Mouse (Mus musculus) kidney, embryonic 15.5 days (tissue): ENCODE measurements around the gene Acat2. TPM values are rescaled to one million over a fixed set of nuclear protein-coding genes. Genes with fewer than 3 reads are reported as not detected.
"Not testable (repeated sequence)": the region's sequence is repeated elsewhere in the genome, so short reads cannot be mapped to it uniquely, and the experiment has no call there.

Experiments
- ATAC-seq: fragments of 200-750 bp; cut with Nextera tagmentation; replicated peaks from 2 replicates; pipeline ENCODE4 v1.8.0; 2017; ENCODE audit warnings: moderate TSS enrichment; ENCODE audit not compliant: low FRiP score
- H3K27ac ChIP-seq: fragments of 300-500 bp; sonication (generic); 2 replicates; pipeline ENCODE4 v1.5.1; 2015; ENCODE audit warnings: mild to moderate bottlenecking, inconsistent platforms
- H3K27me3 ChIP-seq: fragments of 300-500 bp; sonication (generic); 2 replicates; pipeline ENCODE4 v1.6.1; 2015; ENCODE audit warnings: inconsistent platforms
- H3K36me3 ChIP-seq: fragments of 300-500 bp; sonication (generic); 2 replicates; pipeline ENCODE4 v1.6.1; 2015; ENCODE audit warnings: inconsistent platforms
- H3K4me1 ChIP-seq: fragments of 300-500 bp; sonication (generic); 2 replicates; pipeline ENCODE4 v1.6.1; 2015; ENCODE audit warnings: inconsistent platforms
- H3K4me2 ChIP-seq: fragments of 300-500 bp; sonication (generic); 2 replicates; pipeline ENCODE4 v1.6.1; 2015; ENCODE audit warnings: moderate library complexity, mild to moderate bottlenecking, inconsistent platforms
- H3K4me3 ChIP-seq: fragments of 300-500 bp; sonication (generic); replicated peaks from 2 replicates; pipeline ENCODE4 v1.5.1; 2015; ENCODE audit warnings: mild to moderate bottlenecking, inconsistent platforms
- H3K9ac ChIP-seq: fragments of 300-500 bp; sonication (generic); 2 replicates; pipeline ENCODE4 v1.6.1; 2015; ENCODE audit warnings: mild to moderate bottlenecking, inconsistent platforms
- H3K9me3 ChIP-seq: fragments of 300-500 bp; sonication (generic); replicated peaks from 2 replicates; pipeline ENCODE4 v1.6.1; 2016; ENCODE audit warnings: inconsistent platforms
- WGBS: fragments of 180-500 bp; shearing (Covaris S2); methylation state at CpG from one replicate; pipeline ENCODE4 v1.1.7; 2015; ENCODE audit warnings: mixed read lengths; 5-methylcytosine and 5-hydroxymethylcytosine counted together
- polyA plus RNA-seq: library from polyadenylated mRNA; unstranded; fragments of >200 nt; fragmentation: Nextera tagmentation; extraction: Ambion mirVana; gene quantifications from 2 replicates; pipeline ENCODE4 v1.2.1, GENCODE M21; 2015

The Acat2 gene
- polyA plus RNA-seq: 136 and 145 TPM in 2 replicates

GRCm38 (mm10) chr17:12960331-12960873 is at the start of gene Acat2:
Gene Acat2 (minus strand): TSS chr17:12960747.
- Histone ChIP-seq H3K4me2 (peak within 1 kb of the TSS; percentile 84), H3K27ac (peak within 1 kb of the TSS; percentile 91), H3K9ac (peak within 1 kb of the TSS; percentile 72), H3K4me3 (peak within 1 kb of the TSS; percentile 87), H3K9me3 (no peaks in the 10 kb centered on the region), H3K36me3 (peaks cover 28% of the 10 kb centered on the region), H3K4me1 (peaks cover 7% of the 10 kb centered on the region), H3K27me3 (no peaks in the 10 kb centered on the region)
- peak; percentile 99 for ATAC-seq
- 0% methylated on average over 41 of the region's 42 CpGs for WGBS

GRCm38 (mm10) chr17:13009887-13010286 is 49.3 kb upstream of the Acat2 start:
- Histone ChIP-seq H3K27ac (no peak overlapping the region), H3K4me2 (no peak overlapping the region), H3K9ac (no peak overlapping the region), H3K27me3 (no peaks in the 10 kb centered on the region), H3K36me3 (peaks cover 46% of the 10 kb centered on the region), H3K4me3 (no peak overlapping the region), H3K4me1 (peaks cover 16% of the 10 kb centered on the region), H3K9me3 (no peaks in the 10 kb centered on the region)
- no peak for ATAC-seq
- 35% methylated on average over 3 of the region's 3 CpGs for WGBS

- peak overlapping the region; percentile 96 for H3K27ac ChIP-seq
- ATAC-seq: 0 out of 2 replicates have a peak, but pooled peaks have one; percentile 1
- H3K9ac ChIP-seq: peak overlapping the region; percentile 83
- 3% methylated on average over 10 of the region's 10 CpGs for WGBS
- H3K9me3 ChIP-seq: no peaks in the 10 kb centered on the region
- H3K27me3 ChIP-seq: no peaks in the 10 kb centered on the region
- peak overlapping the region; percentile 96 for H3K4me3 ChIP-seq
- H3K36me3 ChIP-seq: peaks cover 32% of the 10 kb centered on the region
- H3K4me1 ChIP-seq: peaks cover 16% of the 10 kb centered on the region
- H3K4me2 ChIP-seq: peak overlapping the region; percentile 84
These were observed 48.0 kb upstream of the Acat2 start for GRCm38 (mm10) chr17:13008528-13008927.

DNA sequence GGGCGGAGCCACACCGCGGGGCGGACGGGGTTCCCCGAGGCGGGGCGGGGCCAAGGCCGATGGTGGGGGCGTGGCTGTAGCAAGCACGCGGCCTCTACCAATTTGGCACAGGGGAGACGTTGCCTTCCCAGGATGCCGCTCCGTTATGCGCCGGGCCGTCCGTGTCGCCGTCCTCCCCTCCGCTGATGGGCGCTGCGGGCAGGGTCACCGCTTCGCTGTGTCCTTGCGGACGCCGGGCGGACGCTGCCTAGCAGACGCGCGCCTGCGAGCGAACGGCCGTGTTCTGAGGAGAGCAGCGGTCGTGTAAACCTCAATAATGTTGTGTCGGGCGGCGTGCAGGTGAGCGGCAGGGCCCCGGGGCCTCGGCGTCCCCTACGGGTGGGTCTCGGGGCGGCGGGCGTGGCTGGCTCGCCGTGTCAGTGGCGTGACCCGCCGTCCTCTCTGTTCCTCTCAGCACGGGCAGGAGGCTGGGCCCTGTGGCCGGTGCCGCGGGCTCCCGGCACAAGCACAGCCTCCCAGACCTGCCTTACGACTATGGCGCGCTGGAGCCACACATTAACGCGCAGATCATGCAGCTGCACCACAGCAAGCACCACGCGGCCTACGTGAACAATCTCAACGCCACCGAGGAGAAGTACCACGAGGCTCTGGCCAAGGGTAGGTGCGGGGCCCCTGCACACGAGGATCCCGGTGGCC is 47.3 kb upstream of the Acat2 start:
- peaks cover 16% of the 10 kb centered on the region for H3K4me1 ChIP-seq
- peak; percentile 99 for ATAC-seq
- H3K4me2 ChIP-seq: peak overlapping the region; percentile 84
- H3K4me3 ChIP-seq: peak overlapping the region; percentile 96
- H3K27me3 ChIP-seq: no peaks in the 10 kb centered on the region
- under 1% methylated on average over 67 of the region's 76 CpGs for WGBS
- no peaks in the 10 kb centered on the region for H3K9me3 ChIP-seq
- H3K9ac ChIP-seq: peak overlapping the region; percentile 83
- peaks cover 26% of the 10 kb centered on the region for H3K36me3 ChIP-seq
- H3K27ac ChIP-seq: peak overlapping the region; percentile 96

DNA sequence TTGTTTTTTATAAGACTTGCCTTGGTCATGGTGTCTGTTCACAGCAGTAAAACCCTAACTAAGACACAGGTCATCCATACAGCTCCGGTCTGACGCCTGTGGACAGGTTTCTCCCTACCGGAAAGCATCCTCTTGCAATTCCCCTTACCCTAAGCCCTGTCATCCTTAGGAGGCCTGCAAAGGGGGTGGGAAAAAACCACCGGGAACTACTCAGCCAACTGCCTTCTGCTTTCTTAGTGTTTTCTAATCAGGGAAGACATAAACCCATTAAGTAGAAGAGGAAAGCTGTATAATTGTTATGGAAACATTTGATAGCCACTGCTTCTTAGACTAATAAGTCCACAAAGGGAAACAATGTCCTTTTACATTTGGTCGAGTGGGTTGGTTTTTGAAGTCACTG is 46.4 kb upstream of the Acat2 start:
- no peak for ATAC-seq
- Histone ChIP-seq H3K36me3 (peaks cover 19% of the 10 kb centered on the region), H3K27me3 (no peaks in the 10 kb centered on the region), H3K4me3 (peak overlapping the region; percentile 96), H3K9ac (peak overlapping the region; percentile 35; the same call in 1 of the 2 replicates), H3K4me2 (peak overlapping the region; percentile 84), H3K4me1 (peaks cover 16% of the 10 kb centered on the region), H3K9me3 (no peaks in the 10 kb centered on the region), H3K27ac (peak overlapping the region; percentile 96)
- 34% methylated on average over 5 of the region's 5 CpGs for WGBS

GRCm38 (mm10) chr17:13006546-13006945 is 46.0 kb upstream of the Acat2 start, which contains the start of gene Sod2:
Gene Sod2 (plus strand): TSS chr17:13006846.
- WGBS: 93% methylated on average over 2 of the region's 2 CpGs
- Histone ChIP-seq H3K27ac (peak within 1 kb of the TSS; percentile 96), H3K9ac (peak within 1 kb of the TSS; percentile 35), H3K4me3 (peak within 1 kb of the TSS; percentile 96), H3K36me3 (peaks cover 14% of the 10 kb centered on the region), H3K4me1 (peaks cover 16% of the 10 kb centered on the region), H3K4me2 (peak within 1 kb of the TSS; percentile 84)
- H3K9me3 ChIP-seq, H3K27me3 ChIP-seq, ATAC-seq: not testable (repeated sequence)

- H3K27ac ChIP-seq, H3K4me2 ChIP-seq, H3K27me3 ChIP-seq, H3K9ac ChIP-seq, H3K9me3 ChIP-seq, ATAC-seq, H3K4me3 ChIP-seq, H3K36me3 ChIP-seq: not testable (repeated sequence)
- peaks cover 15% of the 10 kb centered on the region for H3K4me1 ChIP-seq
- 77% methylated on average over 2 of the region's 2 CpGs for WGBS
These were observed 43.9 kb upstream of the Acat2 start for GRCm38 (mm10) chr17:13004436-13004835.

GRCm38 (mm10) chr17:13002243-13002642 is 41.7 kb upstream of the Acat2 start:
- H3K27ac ChIP-seq, H3K4me2 ChIP-seq, H3K9me3 ChIP-seq, H3K36me3 ChIP-seq, H3K27me3 ChIP-seq, H3K9ac ChIP-seq, H3K4me3 ChIP-seq, H3K4me1 ChIP-seq, ATAC-seq: not testable (repeated sequence)
- 93% methylated on average over 5 of the region's 5 CpGs for WGBS

- H3K27me3 ChIP-seq: no peaks in the 10 kb centered on the region
- no peak overlapping the region for H3K4me2 ChIP-seq
- H3K9me3 ChIP-seq: no peaks in the 10 kb centered on the region
- H3K36me3 ChIP-seq: no peaks in the 10 kb centered on the region
- H3K4me3 ChIP-seq: no peak overlapping the region
- ATAC-seq: no peak
- H3K27ac ChIP-seq: no peak overlapping the region
- no peaks in the 10 kb centered on the region for H3K4me1 ChIP-seq
- H3K9ac ChIP-seq: no peak overlapping the region
- 81% methylated on average over 6 of the region's 6 CpGs for WGBS
These were observed 38.5 kb upstream of the Acat2 start for GRCm38 (mm10) chr17:12999069-12999468.

DNA sequence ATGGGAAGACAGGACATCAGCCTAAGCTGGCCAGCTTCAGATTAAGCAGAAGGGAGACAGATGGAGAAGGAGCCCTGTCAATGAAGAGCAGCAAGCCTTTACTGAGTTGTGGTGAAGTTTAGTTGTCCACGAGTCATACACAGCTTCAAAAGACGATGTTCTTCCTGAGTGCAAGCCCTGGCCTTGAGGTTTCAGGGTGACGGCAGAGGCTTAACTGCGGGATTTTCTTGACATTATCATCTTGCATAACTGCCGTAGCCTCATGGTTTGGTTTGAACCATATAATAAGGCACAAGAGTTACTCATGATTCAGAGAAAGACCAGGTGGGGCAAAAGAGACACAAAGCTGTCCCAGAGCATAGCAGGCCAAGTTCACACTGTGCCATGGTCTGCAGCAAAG is 37.3 kb upstream of the Acat2 start:
- Histone ChIP-seq H3K36me3 (no peaks in the 10 kb centered on the region), H3K9ac (no peak overlapping the region), H3K4me3 (no peak overlapping the region), H3K4me2 (no peak overlapping the region), H3K27ac (no peak overlapping the region), H3K4me1 (no peaks in the 10 kb centered on the region), H3K27me3 (no peaks in the 10 kb centered on the region), H3K9me3 (no peaks in the 10 kb centered on the region)
- ATAC-seq: no peak
- 88% methylated on average over 5 of the region's 5 CpGs for WGBS

DNA sequence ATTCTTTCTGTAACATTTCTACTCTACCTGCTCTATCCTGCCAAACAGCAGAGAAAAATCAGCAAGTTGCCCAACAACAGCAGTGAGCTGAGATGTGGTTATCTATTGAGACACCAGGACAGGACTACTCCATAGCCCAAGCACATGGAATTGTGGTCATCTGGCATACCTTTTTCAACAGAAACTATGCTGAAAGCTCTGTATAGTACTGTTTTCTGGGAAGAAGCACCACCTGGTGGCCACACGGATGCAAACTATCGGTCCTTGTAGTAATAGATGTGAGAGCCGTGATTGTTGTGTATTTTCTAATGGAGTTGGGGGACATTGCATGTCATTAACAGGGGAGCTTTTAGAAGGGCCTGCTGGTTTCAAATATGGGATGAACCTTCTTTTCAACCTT is 35.8 kb upstream of the Acat2 start:
- Histone ChIP-seq H3K9me3 (no peaks in the 10 kb centered on the region), H3K36me3 (no peaks in the 10 kb centered on the region), H3K4me2 (no peak overlapping the region), H3K4me3 (no peak overlapping the region), H3K9ac (no peak overlapping the region), H3K27ac (no peak overlapping the region), H3K27me3 (no peaks in the 10 kb centered on the region), H3K4me1 (no peaks in the 10 kb centered on the region)
- WGBS: 22% methylated on average over 3 of the region's 3 CpGs
- no peak for ATAC-seq

- H3K4me1 ChIP-seq: peaks cover 12% of the 10 kb centered on the region
- no peak for ATAC-seq
- peak within 1 kb of the TSS; percentile 93 for H3K4me3 ChIP-seq
- H3K9me3 ChIP-seq: no peaks in the 10 kb centered on the region
- WGBS: 75% methylated on average over 1 of the region's 1 CpGs
- H3K9ac ChIP-seq: peak within 1 kb of the TSS; percentile 100
- no peaks in the 10 kb centered on the region for H3K27me3 ChIP-seq
- no peaks in the 10 kb centered on the region for H3K36me3 ChIP-seq
- peak within 1 kb of the TSS; percentile 99 for H3K27ac ChIP-seq
- H3K4me2 ChIP-seq: peak within 1 kb of the TSS; percentile 76
These were observed 33.5 kb upstream of the Acat2 start, which contains the start of gene Wtap for GRCm38 (mm10) chr17:12994069-12994468. Gene Wtap (minus strand): TSS chr17:12994169.
